Mouse (Mus musculus) ES-Bruce4 (cell line): ENCODE data around the gene Usf1. TPM values are rescaled to one million over a fixed set of nuclear protein-coding genes. Genes with fewer than 3 reads are reported as not detected.

Source experiments
- H3K27ac ChIP-seq: 2 replicates; pipeline ENCODE4 v1.5.1; 2012; ENCODE audit warnings: low read length, inconsistent platforms; ENCODE audit not compliant: insufficient read depth
- H3K27me3 ChIP-seq: 2 replicates; pipeline ENCODE4 v1.6.1; 2012; ENCODE audit warnings: mild to moderate bottlenecking, low read length, inconsistent platforms; ENCODE audit not compliant: control insufficient read depth, poor library complexity, insufficient read depth, severe bottlenecking
- H3K36me3 ChIP-seq: 2 replicates; pipeline ENCODE4 v1.6.1; 2012; ENCODE audit warnings: inconsistent platforms, mild to moderate bottlenecking, low read length, moderate library complexity; ENCODE audit not compliant: control insufficient read depth, poor library complexity, insufficient read depth, severe bottlenecking
- H3K4me1 ChIP-seq: one replicate; pipeline ENCODE4 v1.8.1; 2011; ENCODE audit warnings: low read length; ENCODE audit not compliant: control insufficient read depth, insufficient read depth
- H3K4me3 ChIP-seq: 2 replicates; pipeline ENCODE4 v1.5.1; 2011; ENCODE audit warnings: low read depth, mild to moderate bottlenecking, low read length
- H3K9ac ChIP-seq: 2 replicates; pipeline ENCODE4 v1.6.1; 2012; ENCODE audit warnings: low read depth, mild to moderate bottlenecking, inconsistent platforms; ENCODE audit not compliant: poor library complexity, severe bottlenecking
- H3K9me3 ChIP-seq: replicated peaks from 2 replicates; pipeline ENCODE4 v1.6.1; 2012; ENCODE audit warnings: mild to moderate bottlenecking, low read length, inconsistent platforms; ENCODE audit not compliant: control insufficient read depth, poor library complexity, insufficient read depth, severe bottlenecking
- CTCF ChIP-seq: IDR thresholded peaks from one replicate; pipeline ENCODE4 v1.8.1; 2011; ENCODE audit warnings: low read depth, low read length
- EP300 ChIP-seq: IDR thresholded peaks from 2 replicates; pipeline ENCODE4 v1.6.1; 2011; ENCODE audit warnings: low read depth, low read length; ENCODE audit not compliant: insufficient read depth
- POLR2A ChIP-seq: IDR thresholded peaks from one replicate; pipeline ENCODE4 v1.8.1; 2011; ENCODE audit warnings: low read length; ENCODE audit not compliant: insufficient read depth
- polyA plus RNA-seq: library from polyadenylated mRNA; stranded (reverse); fragments of >200 nt; gene quantifications from 2 replicates; pipeline ENCODE4 v1.2.4, GENCODE M21; 2011; ENCODE audit warnings: low read depth; ENCODE audit not compliant: missing spikeins, insufficient read depth, insufficient read length

The Usf1 gene
- polyA plus RNA-seq, 1 experiment = 57.7 TPM

- Histone ChIP-seq H3K27ac (0 out of 2 replicates have a peak overlapping the region, but pooled peaks have one; percentile 13), H3K9me3 (no peaks in the 10 kb centered on the region), H3K4me1 (peaks cover 8% of the 10 kb centered on the region), H3K9ac (no peak overlapping the region), H3K36me3 (no peaks in the 10 kb centered on the region), H3K27me3 (no peaks in the 10 kb centered on the region), H3K4me3 (no peak overlapping the region)
- TF ChIP-seq EP300 = no peak
- no peak for TF ChIP-seq POLR2A
- no peak for TF ChIP-seq CTCF
Measured at GRCm38 (mm10) chr1:171441466-171442412, 30.6 kb downstream of the Usf1 start.

DNA sequence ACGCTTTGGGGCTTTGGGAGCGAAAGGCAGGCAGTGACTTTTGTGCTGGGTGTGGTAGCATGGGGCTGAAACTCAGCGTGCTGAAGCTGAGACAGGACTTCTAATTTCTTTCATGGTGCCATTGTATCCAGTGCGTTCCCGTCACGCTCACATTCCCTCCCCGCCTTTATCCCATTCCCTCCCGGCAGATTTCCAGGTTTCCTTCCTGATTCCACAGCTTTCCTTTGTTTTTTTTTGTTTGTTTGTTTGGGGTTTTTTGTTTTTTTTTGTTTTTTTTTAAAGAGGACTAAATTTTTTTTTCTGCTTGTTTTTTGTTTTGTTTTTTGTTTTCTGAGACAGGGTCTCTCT lies 31.3 kb downstream of the Usf1 start:
- no peak overlapping the region for H3K4me3 ChIP-seq
- no peak overlapping the region for H3K27ac ChIP-seq
- no peak overlapping the region for H3K9ac ChIP-seq
- H3K4me1 ChIP-seq = peaks cover 8% of the 10 kb centered on the region
- TF ChIP-seq EP300 = no peak
- TF ChIP-seq POLR2A = no peak
- no peaks in the 10 kb centered on the region for H3K36me3 ChIP-seq
- no peaks in the 10 kb centered on the region for H3K9me3 ChIP-seq
- no peaks in the 10 kb centered on the region for H3K27me3 ChIP-seq

- Histone ChIP-seq H3K27me3 (no peaks in the 10 kb centered on the region), H3K9me3 (no peaks in the 10 kb centered on the region), H3K36me3 (no peaks in the 10 kb centered on the region), H3K27ac (no peak overlapping the region), H3K4me3 (no peak overlapping the region), H3K9ac (no peak overlapping the region), H3K4me1 (peaks cover 8% of the 10 kb centered on the region)
- TF ChIP-seq EP300 = no peak
- no peak for TF ChIP-seq CTCF
- no peak for TF ChIP-seq POLR2A
Measured at GRCm38 (mm10) chr1:171445050-171445449, 33.9 kb downstream of the Usf1 start.

GRCm38 (mm10) chr1:171446854-171447253 lies 35.7 kb downstream of the Usf1 start:
- Histone ChIP-seq H3K4me3 (no peak overlapping the region), H3K36me3 (no peaks in the 10 kb centered on the region), H3K27me3 (no peaks in the 10 kb centered on the region), H3K9ac (no peak overlapping the region), H3K27ac (no peak overlapping the region), H3K9me3 (no peaks in the 10 kb centered on the region), H3K4me1 (peaks cover 5% of the 10 kb centered on the region)
- TF ChIP-seq EP300 = no peak
- no peak for TF ChIP-seq CTCF
- TF ChIP-seq POLR2A = no peak

DNA sequence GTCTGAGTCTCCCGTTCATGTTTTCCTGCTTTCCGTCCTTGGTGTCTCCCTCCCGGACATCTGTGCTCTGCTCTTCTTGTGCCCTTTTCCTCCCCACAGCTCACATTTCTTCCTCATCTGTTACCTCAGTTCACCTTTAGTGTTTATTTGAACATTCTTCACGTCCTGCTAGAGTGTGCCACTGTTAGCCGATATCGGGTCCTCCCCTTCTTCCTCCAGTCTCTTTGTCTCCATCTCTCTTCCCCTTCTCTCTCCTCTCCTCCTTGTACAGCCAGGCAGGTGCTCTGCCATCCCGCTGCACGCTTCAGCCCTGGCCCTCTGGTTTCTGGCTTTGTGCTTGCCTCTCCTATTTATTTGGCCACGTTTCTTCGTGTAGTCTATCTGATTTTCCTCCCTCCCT lies 36.6 kb downstream of the Usf1 start:
- TF ChIP-seq CTCF (no peak), EP300 (no peak), POLR2A (no peak)
- Histone ChIP-seq H3K27ac (no peak overlapping the region), H3K9ac (no peak overlapping the region), H3K4me3 (no peak overlapping the region), H3K27me3 (no peaks in the 10 kb centered on the region), H3K36me3 (no peaks in the 10 kb centered on the region), H3K9me3 (no peaks in the 10 kb centered on the region), H3K4me1 (peaks cover 2% of the 10 kb centered on the region)

DNA sequence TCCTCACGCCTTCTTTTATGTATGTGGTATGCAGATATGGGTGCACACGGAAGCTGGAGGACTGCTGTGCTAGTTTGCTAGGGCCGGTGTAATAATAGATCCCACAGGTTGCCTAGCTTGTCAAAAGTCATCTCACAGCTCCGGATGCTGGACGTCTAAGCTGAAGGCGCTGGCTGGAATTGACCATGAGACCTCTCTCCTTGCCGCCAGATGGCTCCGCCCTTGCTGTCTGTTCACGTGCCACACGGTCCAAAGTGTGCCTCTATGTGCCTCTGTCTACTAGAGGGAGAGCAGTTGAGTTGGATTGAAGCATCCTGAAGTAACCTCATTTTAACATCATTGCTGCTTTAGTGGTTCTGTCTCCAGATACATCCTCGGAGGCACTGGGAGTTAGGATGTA lies 38.9 kb downstream of the Usf1 start:
- peaks cover 4% of the 10 kb centered on the region for H3K4me1 ChIP-seq
- no peaks in the 10 kb centered on the region for H3K27me3 ChIP-seq
- H3K27ac ChIP-seq = no peak overlapping the region
- no peak overlapping the region for H3K4me3 ChIP-seq
- no peak overlapping the region for H3K9ac ChIP-seq
- no peaks in the 10 kb centered on the region for H3K9me3 ChIP-seq
- no peaks in the 10 kb centered on the region for H3K36me3 ChIP-seq
- TF ChIP-seq EP300 (no peak), CTCF (no peak), POLR2A (no peak)
